Mouse (Mus musculus) olfactory bulb, adult 2 months (tissue): Measurements from ENCODE around the gene Ms4a15.

Experiments
- CTCF ChIP-seq: fragments of 200-500 bp; IDR thresholded peaks from 2 replicates; pipeline ENCODE4 v1.5.1; 2012; ENCODE audit warnings: low read depth, mild to moderate bottlenecking, low read length, moderate library complexity; ENCODE audit not compliant: insufficient read depth
- POLR2A ChIP-seq: fragments of 200-500 bp; IDR thresholded peaks from 2 replicates; pipeline ENCODE4 v1.6.1; 2012; ENCODE audit warnings: mild to moderate bottlenecking, low read depth, low read length, moderate library complexity; ENCODE audit not compliant: insufficient read depth

DNA sequence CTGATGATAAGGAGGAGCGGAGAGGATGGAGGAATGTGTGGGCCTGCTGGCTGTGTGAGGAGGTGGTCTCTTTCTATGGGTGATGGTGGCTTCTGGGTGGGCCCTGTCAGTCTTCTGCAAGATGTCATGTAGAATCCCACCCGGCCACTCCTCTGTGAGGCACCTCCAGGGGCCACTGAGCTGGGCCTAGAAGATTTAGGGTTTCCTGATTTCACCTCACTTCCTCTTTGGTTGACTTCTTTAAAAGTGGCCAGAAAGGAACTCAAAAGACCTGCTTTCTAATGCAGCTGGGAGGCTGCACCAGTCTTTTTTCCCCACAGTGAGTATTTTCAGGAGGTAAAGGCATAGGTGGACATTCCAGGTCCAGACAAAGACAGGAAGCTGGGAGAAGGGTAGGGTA lies 62.4 kb downstream of the Ms4a15 start:
- no peak for TF ChIP-seq POLR2A
- TF ChIP-seq CTCF = no peak
